Mouse (Mus musculus) ES-Bruce4 (cell line): ENCODE measurements at regions not wholly inside any gene's neighbourhood (a gene's known extent, or its start where the extent isn't known, plus 50 kb on each side); places are given as distances from the start of the nearest gene placed in this dataset.
A peak's percentile ranks its signal among the peaks of the same experiment; 100 is the strongest.

Source experiments
- H3K27ac ChIP-seq: 2 replicates; pipeline ENCODE4 v1.5.1; 2012; ENCODE audit warnings: low read length, inconsistent platforms; ENCODE audit not compliant: insufficient read depth
- H3K27me3 ChIP-seq: 2 replicates; pipeline ENCODE4 v1.6.1; 2012; ENCODE audit warnings: mild to moderate bottlenecking, low read length, inconsistent platforms; ENCODE audit not compliant: control insufficient read depth, poor library complexity, insufficient read depth, severe bottlenecking
- H3K36me3 ChIP-seq: 2 replicates; pipeline ENCODE4 v1.6.1; 2012; ENCODE audit warnings: inconsistent platforms, mild to moderate bottlenecking, low read length, moderate library complexity; ENCODE audit not compliant: control insufficient read depth, poor library complexity, insufficient read depth, severe bottlenecking
- H3K4me1 ChIP-seq: one replicate; pipeline ENCODE4 v1.8.1; 2011; ENCODE audit warnings: low read length; ENCODE audit not compliant: control insufficient read depth, insufficient read depth
- H3K4me3 ChIP-seq: 2 replicates; pipeline ENCODE4 v1.5.1; 2011; ENCODE audit warnings: low read depth, mild to moderate bottlenecking, low read length
- H3K9ac ChIP-seq: 2 replicates; pipeline ENCODE4 v1.6.1; 2012; ENCODE audit warnings: low read depth, mild to moderate bottlenecking, inconsistent platforms; ENCODE audit not compliant: poor library complexity, severe bottlenecking
- H3K9me3 ChIP-seq: replicated peaks from 2 replicates; pipeline ENCODE4 v1.6.1; 2012; ENCODE audit warnings: mild to moderate bottlenecking, low read length, inconsistent platforms; ENCODE audit not compliant: control insufficient read depth, poor library complexity, insufficient read depth, severe bottlenecking
- CTCF ChIP-seq: IDR thresholded peaks from one replicate; pipeline ENCODE4 v1.8.1; 2011; ENCODE audit warnings: low read depth, low read length
- EP300 ChIP-seq: IDR thresholded peaks from 2 replicates; pipeline ENCODE4 v1.6.1; 2011; ENCODE audit warnings: low read depth, low read length; ENCODE audit not compliant: insufficient read depth
- POLR2A ChIP-seq: IDR thresholded peaks from one replicate; pipeline ENCODE4 v1.8.1; 2011; ENCODE audit warnings: low read length; ENCODE audit not compliant: insufficient read depth

DNA sequence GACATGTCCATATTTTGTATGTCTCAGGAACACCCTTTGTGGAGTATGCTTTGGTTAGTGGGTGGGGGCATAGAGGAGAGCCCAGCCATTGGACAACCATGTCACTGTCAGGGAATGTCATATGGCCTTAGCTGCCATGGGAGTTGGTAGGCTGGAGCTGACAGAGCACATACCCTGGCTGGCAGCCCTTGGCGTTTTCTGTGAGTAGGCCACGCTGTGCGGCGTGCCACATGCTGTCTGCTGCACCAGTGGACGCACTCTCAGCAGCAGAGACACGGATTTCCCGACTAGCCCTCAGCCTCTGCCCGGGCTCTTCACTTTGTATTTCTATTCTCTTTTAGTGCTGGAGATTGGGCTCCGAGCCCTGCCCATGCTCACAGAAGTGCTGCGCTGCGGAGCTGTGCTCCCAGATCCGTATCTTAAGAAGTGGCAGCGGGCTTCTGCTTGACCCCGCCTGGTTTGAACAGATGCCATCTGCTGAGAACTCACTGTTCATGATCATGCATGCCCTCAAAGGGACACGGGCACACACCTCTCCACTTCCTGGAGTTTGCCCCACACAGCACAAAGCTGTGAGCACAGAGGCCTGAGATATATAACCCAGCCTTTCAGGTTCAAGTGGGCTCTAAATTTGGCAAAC is 160.1 kb downstream of the Sall1 start:
- Histone ChIP-seq H3K27me3 (no peaks in the 10 kb centered on the region), H3K27ac (no peak overlapping the region), H3K4me3 (no peak overlapping the region), H3K9ac (no peak overlapping the region), H3K4me1 (no peaks in the 10 kb centered on the region), H3K36me3 (no peaks in the 10 kb centered on the region), H3K9me3 (peaks cover 3% of the 10 kb centered on the region; the same call in 1 of the 2 replicates)
- TF ChIP-seq EP300, result no peak

DNA sequence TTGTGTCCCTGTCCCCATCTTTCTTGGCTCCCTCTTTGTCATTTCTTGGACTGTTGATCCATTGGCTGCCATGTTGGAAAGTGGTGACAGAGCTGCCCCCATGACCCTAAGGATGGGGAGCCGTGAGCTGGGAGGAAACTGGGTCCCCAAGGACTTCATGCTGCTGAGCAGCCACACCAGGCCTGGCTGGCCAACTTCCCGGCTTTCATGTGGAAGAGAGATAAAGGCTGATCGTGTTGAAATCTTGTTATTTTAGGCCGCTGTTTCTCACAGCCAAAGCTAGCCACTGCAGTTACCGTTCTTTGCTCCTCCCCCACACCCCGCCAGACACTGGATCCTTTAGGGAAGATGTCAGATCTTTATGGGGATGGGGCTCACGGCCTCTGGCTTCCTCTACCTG is 164.1 kb downstream of the Sall1 start:
- no peak overlapping the region for H3K9ac ChIP-seq
- peaks cover 3% of the 10 kb centered on the region; the same call in 1 of the 2 replicates for H3K9me3 ChIP-seq
- H3K27me3 ChIP-seq, result no peaks in the 10 kb centered on the region
- 0 out of 2 replicates have a peak overlapping the region, but pooled peaks have one; percentile 0 for H3K4me3 ChIP-seq
- TF ChIP-seq CTCF, result no peak
- no peak for TF ChIP-seq EP300
- no peak for TF ChIP-seq POLR2A
- no peak overlapping the region for H3K27ac ChIP-seq
- H3K4me1 ChIP-seq, result no peaks in the 10 kb centered on the region
- H3K36me3 ChIP-seq, result no peaks in the 10 kb centered on the region

DNA sequence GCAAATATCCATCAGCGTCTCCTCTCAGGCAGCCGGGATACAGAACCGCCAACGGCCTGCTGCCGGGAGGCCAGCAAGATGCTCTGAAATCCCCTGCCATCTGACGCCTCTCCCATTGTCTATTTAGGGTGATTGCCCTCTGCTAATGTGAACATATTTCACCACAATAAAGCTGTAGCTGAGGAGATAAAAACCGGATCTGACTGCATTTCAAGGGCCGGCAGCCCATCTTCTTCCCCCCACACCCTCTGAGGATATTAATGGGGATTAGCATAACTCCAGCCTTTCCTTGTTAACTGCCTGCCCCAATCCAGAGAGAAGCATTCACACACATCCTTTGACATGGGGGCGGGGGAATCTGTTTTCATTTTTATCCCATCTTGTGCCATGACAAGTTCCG is 166.0 kb downstream of the Sall1 start:
- Histone ChIP-seq H3K9me3 (peaks cover 3% of the 10 kb centered on the region; the same call in 1 of the 2 replicates), H3K4me3 (no peak overlapping the region), H3K36me3 (no peaks in the 10 kb centered on the region), H3K4me1 (no peaks in the 10 kb centered on the region), H3K27ac (no peak overlapping the region), H3K27me3 (no peaks in the 10 kb centered on the region), H3K9ac (no peak overlapping the region)
- TF ChIP-seq EP300, result no peak
- no peak for TF ChIP-seq POLR2A
- TF ChIP-seq CTCF, result no peak

DNA sequence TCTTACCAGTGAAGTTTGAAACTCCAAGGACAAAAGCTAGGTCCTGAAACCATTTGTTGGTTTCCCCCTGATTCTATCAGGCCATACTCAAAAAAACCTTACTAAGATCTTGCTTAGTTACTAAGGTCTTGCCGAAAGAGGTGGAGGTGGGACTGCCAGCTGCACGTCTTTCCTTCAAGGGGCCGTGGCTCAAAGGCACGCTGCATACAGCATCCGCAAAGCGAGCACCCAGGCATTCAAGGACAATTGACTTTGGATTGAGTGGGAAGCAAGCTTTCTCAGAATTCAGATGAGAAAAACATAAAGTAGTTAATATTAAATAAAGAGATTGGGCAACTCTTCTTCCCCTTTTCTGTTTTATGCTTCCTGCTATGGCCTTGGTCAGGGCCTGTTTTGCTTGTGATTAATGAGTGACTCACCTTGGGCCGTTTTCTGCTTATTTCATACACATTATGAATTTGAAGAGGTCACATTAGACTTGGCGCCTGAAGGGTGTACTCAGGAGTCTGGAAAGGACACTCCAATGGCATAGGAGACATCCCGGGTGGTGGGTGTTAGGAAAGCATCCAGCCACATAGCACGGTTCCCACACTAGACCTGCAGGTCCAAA is 166.1 kb downstream of the Cyld start:
- no peak overlapping the region for H3K9ac ChIP-seq
- no peaks in the 10 kb centered on the region for H3K9me3 ChIP-seq
- H3K27me3 ChIP-seq, result no peaks in the 10 kb centered on the region
- TF ChIP-seq EP300, result no peak
- TF ChIP-seq CTCF, result no peak
- TF ChIP-seq POLR2A, result no peak
- no peaks in the 10 kb centered on the region for H3K4me1 ChIP-seq
- no peak overlapping the region for H3K27ac ChIP-seq
- H3K36me3 ChIP-seq, result no peaks in the 10 kb centered on the region
- no peak overlapping the region for H3K4me3 ChIP-seq

DNA sequence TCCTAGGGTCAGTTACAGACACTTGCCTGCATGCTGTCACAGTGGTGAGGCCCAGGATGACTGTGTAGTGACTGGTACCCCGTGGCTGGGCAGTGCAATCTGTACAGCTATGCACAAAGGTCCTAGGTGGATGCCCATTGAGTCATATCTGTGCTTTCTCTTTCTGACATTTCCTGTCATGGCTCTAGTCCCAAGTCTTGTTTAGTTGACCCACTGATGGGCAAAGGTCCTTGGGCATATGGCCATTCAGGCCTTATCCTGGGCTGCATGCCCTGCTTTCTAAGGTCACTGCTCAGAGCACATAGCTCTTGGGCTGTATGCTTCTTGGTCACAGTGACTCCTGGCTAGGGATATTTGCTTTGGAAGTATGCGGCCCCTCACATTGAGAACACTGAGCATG is 160.4 kb downstream of the Cyld start:
- no peak overlapping the region for H3K4me3 ChIP-seq
- H3K36me3 ChIP-seq, result no peaks in the 10 kb centered on the region
- no peaks in the 10 kb centered on the region for H3K4me1 ChIP-seq
- no peak for TF ChIP-seq EP300
- no peak for TF ChIP-seq CTCF
- no peak for TF ChIP-seq POLR2A
- no peak overlapping the region for H3K27ac ChIP-seq
- no peaks in the 10 kb centered on the region for H3K27me3 ChIP-seq
- H3K9ac ChIP-seq, result no peak overlapping the region
- peaks cover 8% of the 10 kb centered on the region for H3K9me3 ChIP-seq

DNA sequence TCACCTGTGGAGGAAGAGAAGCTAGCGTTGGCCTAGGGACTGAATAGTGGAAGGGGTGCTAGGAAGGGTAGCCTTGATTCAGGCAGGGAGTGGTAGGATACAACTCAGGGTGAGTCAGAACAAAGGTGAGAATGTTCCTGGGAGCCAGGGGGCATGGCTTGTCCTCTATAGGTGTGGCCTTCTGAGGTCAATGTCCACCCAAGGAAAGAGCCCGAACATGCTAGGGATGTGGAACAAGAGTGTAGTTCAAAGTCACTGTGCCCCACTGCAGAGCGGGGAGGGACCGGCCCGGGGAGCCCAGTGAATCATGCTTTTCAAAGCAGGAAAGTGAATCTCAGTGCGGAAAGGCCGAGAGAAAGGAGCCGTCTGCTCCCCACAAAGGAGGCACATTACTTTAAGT is 156.4 kb downstream of the Cyld start:
- no peak for TF ChIP-seq CTCF
- no peak for TF ChIP-seq EP300
- TF ChIP-seq POLR2A, result no peak
- no peak overlapping the region for H3K27ac ChIP-seq
- H3K27me3 ChIP-seq, result no peaks in the 10 kb centered on the region
- H3K4me3 ChIP-seq, result no peak overlapping the region
- H3K9ac ChIP-seq, result no peak overlapping the region
- no peaks in the 10 kb centered on the region for H3K36me3 ChIP-seq
- no peaks in the 10 kb centered on the region for H3K4me1 ChIP-seq
- peaks cover 8% of the 10 kb centered on the region for H3K9me3 ChIP-seq

DNA sequence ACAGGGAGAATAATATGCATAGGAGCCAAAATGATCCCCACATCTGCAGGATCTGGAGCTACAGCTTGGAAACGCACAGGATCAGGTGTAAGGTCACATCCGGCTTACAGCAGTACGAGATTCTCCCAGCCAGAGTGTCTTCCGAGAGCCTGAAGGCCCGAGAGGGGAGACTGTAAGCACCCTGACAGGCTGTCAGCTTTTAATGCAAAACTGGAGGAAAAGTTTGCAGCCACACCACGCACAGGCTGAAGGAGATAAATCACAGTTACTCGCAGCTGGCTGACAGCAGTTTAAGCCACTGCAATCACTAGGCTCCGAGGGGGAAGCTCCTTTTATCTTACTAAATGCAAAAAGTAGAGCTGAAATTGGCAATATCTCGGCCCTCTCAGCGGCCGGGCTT is 149.1 kb downstream of the Cyld start:
- TF ChIP-seq EP300, result no peak
- no peak for TF ChIP-seq POLR2A
- TF ChIP-seq CTCF, result no peak
- Histone ChIP-seq H3K9me3 (no peaks in the 10 kb centered on the region), H3K4me3 (no peak overlapping the region), H3K4me1 (no peaks in the 10 kb centered on the region), H3K27me3 (no peaks in the 10 kb centered on the region), H3K9ac (no peak overlapping the region), H3K36me3 (no peaks in the 10 kb centered on the region), H3K27ac (no peak overlapping the region)
